ENCODE assay signal across 13 mouse cellular contexts in genomic region chr6:127708218-127708628, GRCm38 (mm10).
DNase-seq lines count a peak whose midpoint lies in the region; ATAC-seq lines count a peak whose summit lies in the region.
"Had no signal": no experiment of that assay in that cellular context is flagged by ENCODE, and none has a peak within 500 bp of the region (broad histone marks: within the 10 kb centered on the region; RNA-seq: fewer than 3 reads in every experiment).

No protein-coding gene starts in this region.

- H3K9ac ChIP-seq in liver, embryonic 11.5 days (ENCODE audit: low read depth, low read length): no peak overlapping the region
- no peak overlapping the region for H3K9ac ChIP-seq in embryonic facial prominence, embryonic 11.5 days (replicated peaks; ENCODE audit: low read length)
- no peak overlapping the region for H3K9ac ChIP-seq in hindbrain, embryonic 14.5 days
- no peak overlapping the region for H3K9ac ChIP-seq in neural tube, embryonic 15.5 days (replicated peaks)
- H3K9ac ChIP-seq: liver, embryonic 12.5 days had no signal

- ATAC-seq in liver, embryonic 11.5 days (replicated peaks; ENCODE audit: low FRiP score): no peak
- no peak; the same call in 1 of the 2 replicates for ATAC-seq in embryonic facial prominence, embryonic 11.5 days (replicated peaks; ENCODE audit: insufficient number of reproducible peaks, low FRiP score, low TSS enrichment, low read depth)
- ATAC-seq in hindbrain, embryonic 14.5 days (ENCODE audit: low FRiP score): peak; percentile 59; the same call in 1 of the 2 replicates
- ATAC-seq in neural tube, embryonic 15.5 days (ENCODE audit: low FRiP score): peak; percentile 26; the same call in 1 of the 2 replicates
- ATAC-seq: liver, embryonic 12.5 days had no signal

- H3K9me3 ChIP-seq in liver, embryonic 11.5 days (ENCODE audit: control insufficient read depth, low read length): no peaks in the 10 kb centered on the region
- no peaks in the 10 kb centered on the region for H3K9me3 ChIP-seq in embryonic facial prominence, embryonic 11.5 days (replicated peaks; ENCODE audit: control insufficient read depth, low read length)
- H3K9me3 ChIP-seq in hindbrain, embryonic 14.5 days (ENCODE audit: control insufficient read depth, low read length): no peaks in the 10 kb centered on the region
- H3K9me3 ChIP-seq in neural tube, embryonic 15.5 days (replicated peaks): no peaks in the 10 kb centered on the region
- H3K9me3 ChIP-seq: liver, embryonic 12.5 days had no signal

- DNase-seq in liver: peak; percentile 5
- no peak for DNase-seq in liver, embryonic 11.5 days (ENCODE audit: low spot score)
- peak; percentile 54 for DNase-seq in embryonic facial prominence, embryonic 11.5 days (ENCODE audit: low spot score)
- no peak for DNase-seq in hindbrain, embryonic 14.5 days (ENCODE audit: low spot score)
- DNase-seq in spleen, postnatal 36 days (ENCODE audit: low spot score in 2 of 2): no peak
- DNase-seq in gastrocnemius, postnatal 14 days: no peak
- no peak for DNase-seq in right cerebral cortex, postnatal 36 days (ENCODE audit: low spot score in 2 of 2)
- DNase-seq: adrenal gland, postnatal 14 days; gastrocnemius, postnatal 36 days; kidney, adult 18-20 months had no signal

- H3K27ac ChIP-seq in liver, embryonic 11.5 days (ENCODE audit: low read depth, low read length): no peak overlapping the region
- H3K27ac ChIP-seq in embryonic facial prominence, embryonic 11.5 days (replicated peaks; ENCODE audit: low read depth, low read length): no peak overlapping the region
- 0 out of 2 replicates have a peak overlapping the region, but pooled peaks have one; percentile 7 for H3K27ac ChIP-seq in hindbrain, embryonic 14.5 days
- H3K27ac ChIP-seq in neural tube, embryonic 15.5 days (replicated peaks): peak overlapping the region; percentile 54
- H3K27ac ChIP-seq: liver, embryonic 12.5 days had no signal

- no peaks in the 10 kb centered on the region for H3K36me3 ChIP-seq in liver, embryonic 11.5 days (ENCODE audit: control insufficient read depth, insufficient read depth, low read length)
- no peaks in the 10 kb centered on the region for H3K36me3 ChIP-seq in embryonic facial prominence, embryonic 11.5 days (replicated peaks; ENCODE audit: control insufficient read depth, insufficient read depth, low read depth, low read length)
- H3K36me3 ChIP-seq in hindbrain, embryonic 14.5 days (replicated peaks; ENCODE audit: control insufficient read depth, insufficient read depth): 0 out of 2 replicates have a peak, but pooled peaks cover 7% of the 10 kb centered on the region
- no peaks in the 10 kb centered on the region for H3K36me3 ChIP-seq in neural tube, embryonic 15.5 days
- H3K36me3 ChIP-seq: liver, embryonic 12.5 days had no signal

- intact Hi-C loops in gastrocnemius, postnatal 14 days (cut with DNase I; ENCODE audit: low total_unique reads): no loop called here

- no peak overlapping the region for H3K4me2 ChIP-seq in liver, embryonic 11.5 days
- H3K4me2 ChIP-seq in embryonic facial prominence, embryonic 11.5 days (ENCODE audit: low read depth, low read length): no peak overlapping the region
- H3K4me2 ChIP-seq in hindbrain, embryonic 14.5 days (replicated peaks): no peak overlapping the region
- H3K4me2 ChIP-seq in neural tube, embryonic 15.5 days: no peak overlapping the region
- H3K4me2 ChIP-seq: liver, embryonic 12.5 days had no signal

- H3K4me3 ChIP-seq in liver, embryonic 11.5 days (ENCODE audit: low read depth, low read length): no peak overlapping the region
- H3K4me3 ChIP-seq in embryonic facial prominence, embryonic 11.5 days (ENCODE audit: low read depth, low read length): no peak overlapping the region
- H3K4me3 ChIP-seq in hindbrain, embryonic 14.5 days (replicated peaks; ENCODE audit: low read length): no peak overlapping the region
- no peak overlapping the region for H3K4me3 ChIP-seq in neural tube, embryonic 15.5 days (replicated peaks)
- H3K4me3 ChIP-seq: liver, embryonic 12.5 days; myocyte had no signal

- WGBS in liver, embryonic 11.5 days: 55% methylated on average over 1 of the region's 1 CpGs
- 32% methylated on average over 1 of the region's 1 CpGs for WGBS in embryonic facial prominence, embryonic 11.5 days
- 65% methylated on average over 1 of the region's 1 CpGs for WGBS in hindbrain, embryonic 14.5 days
- 33% methylated on average over 1 of the region's 1 CpGs for WGBS in neural tube, embryonic 15.5 days

- H3K27me3 ChIP-seq in liver, embryonic 11.5 days (replicated peaks; ENCODE audit: control insufficient read depth, insufficient read depth, low read length): no peaks in the 10 kb centered on the region
- H3K27me3 ChIP-seq in embryonic facial prominence, embryonic 11.5 days (ENCODE audit: control insufficient read depth, insufficient read depth, low read length): no peaks in the 10 kb centered on the region
- no peaks in the 10 kb centered on the region for H3K27me3 ChIP-seq in hindbrain, embryonic 14.5 days (ENCODE audit: control insufficient read depth, insufficient read depth, low read length)
- H3K27me3 ChIP-seq in neural tube, embryonic 15.5 days (replicated peaks): no peaks in the 10 kb centered on the region
- H3K27me3 ChIP-seq: liver, embryonic 12.5 days had no signal

- H3K4me1 ChIP-seq in liver, embryonic 11.5 days (replicated peaks; ENCODE audit: control insufficient read depth, insufficient read depth, low read length): no peaks in the 10 kb centered on the region
- no peaks in the 10 kb centered on the region for H3K4me1 ChIP-seq in embryonic facial prominence, embryonic 11.5 days (ENCODE audit: control insufficient read depth, insufficient read depth, low read length)
- no peaks in the 10 kb centered on the region; the same call in 1 of the 2 replicates for H3K4me1 ChIP-seq in hindbrain, embryonic 14.5 days (replicated peaks; ENCODE audit: control insufficient read depth, insufficient read depth, low read length)
- H3K4me1 ChIP-seq in neural tube, embryonic 15.5 days: peaks cover 16% of the 10 kb centered on the region; the same call in 1 of the 2 replicates
- H3K4me1 ChIP-seq: liver, embryonic 12.5 days had no signal

Comparison
In these comparisons a context has a peak if more than half of its experiments do, and no peak if none do; other contexts are left out.
1. DNase-seq: peak in liver (single experiment) and embryonic facial prominence, embryonic 11.5 days (single experiment); none in liver, embryonic 11.5 days (single experiment), hindbrain, embryonic 14.5 days (single experiment), spleen, postnatal 36 days (0 of 2), gastrocnemius, postnatal 14 days (single experiment) and right cerebral cortex, postnatal 36 days (0 of 2).
2. ATAC-seq: peak in hindbrain, embryonic 14.5 days (single experiment) and neural tube, embryonic 15.5 days (single experiment); none in liver, embryonic 11.5 days (single experiment) and embryonic facial prominence, embryonic 11.5 days (single experiment).
3. H3K27ac ChIP-seq: peak in hindbrain, embryonic 14.5 days (single experiment) and neural tube, embryonic 15.5 days (single experiment); none in liver, embryonic 11.5 days (single experiment) and embryonic facial prominence, embryonic 11.5 days (single experiment).